Mouse (Mus musculus): ENCODE measurements around the gene Eya3. TPM values are rescaled to one million over a fixed set of nuclear protein-coding genes. Genes with fewer than 3 reads are reported as not detected.

Gene Eya3
- total RNA-seq (2012; rRNA removed), result 24.4 and 28.6 TPM in 2 replicates
- 27.4 and 31.0 TPM in 2 replicates for total RNA-seq (2014; rRNA removed)
- 50.0 and 54.8 TPM in 2 replicates for polyA plus RNA-seq (2012; ENCODE audit: insufficient read length, low read depth)

GRCm38 (mm10) chr4:132638461-132639190 is at the start of gene Eya3:
Gene Eya3, plus strand, starts transcription at chr4:132638987.
- H3K4me2 ChIP-seq (ENCODE audit: insufficient read depth, low read depth, poor library complexity, severe bottlenecking), result peak within 1 kb of the TSS; percentile 80
- H3K9me3 ChIP-seq (replicated peaks; ENCODE audit: low read length), result no peaks in the 10 kb centered on the region
- dilution Hi-C loops (cut with MboI; ENCODE audit: extremely low pct_ligation_motif_present, extremely low pct_unique_long_range_greater_than_20kb, low sequenced_read_pairs) (no loop called here), in situ Hi-C loops (cut with MboI; ENCODE audit: low pct_ligation_motif_present, low pct_unique_long_range_greater_than_20kb, low sequenced_read_pairs) (loop anchor here (5.0 kb wide), 1 partner anchor 91 kb away; no protein-coding TSS in a partner anchor)
- peaks cover 2 to 18% of the 10 kb centered on the region in 2 experiments; a peak in 2 of 4 replicates for H3K4me1 ChIP-seq (ENCODE audit: control insufficient read depth in 1 of 2, insufficient read depth in 2 of 2)
- peaks cover 34% of the 10 kb centered on the region for H3K79me2 ChIP-seq (replicated peaks; ENCODE audit: control insufficient read depth, extremely low read depth, insufficient read depth, poor library complexity, severe bottlenecking)
- H3K9ac ChIP-seq (ENCODE audit: insufficient read depth, low read depth), result peak within 1 kb of the TSS; percentile 83
- H3K4me3 ChIP-seq (replicated peaks in 1 of 3; ENCODE audit: low read depth in 2 of 3, low read length in 2 of 3, poor library complexity in 1 of 3), result peak within 1 kb of the TSS; percentile 74 to 99 (median 86)
- H3K36me3 ChIP-seq (replicated peaks in 1 of 2; ENCODE audit: control insufficient read depth in 1 of 2, insufficient read depth in 1 of 2, low read length in 1 of 2), result peaks cover 5 to 32% of the 10 kb centered on the region in 2 experiments
- DNase-seq (ENCODE audit: extremely low read depth), result peak; percentile 98
- H3K27me3 ChIP-seq (replicated peaks), result no peaks in the 10 kb centered on the region
- H3K27ac ChIP-seq (ENCODE audit: insufficient read depth, low read depth), result peak within 1 kb of the TSS; percentile 9; the same call in 1 of the 2 replicates
- TF ChIP-seq JUND (conservative IDR thresholded peaks at IDR 0.05; ENCODE audit: low read depth, low read length) (no peak), E2F4 (IDR thresholded peaks at IDR 0.05; ENCODE audit: insufficient replicate concordance, low read depth, low read length) (no peak), CHD1 (IDR thresholded peaks at IDR 0.05; ENCODE audit: low read depth, low read length) (no peak), TBP (conservative IDR thresholded peaks at IDR 0.05; ENCODE audit: low read depth, low read length) (0 out of 2 replicates have a peak, but pooled peaks have one; percentile 34), RCOR1 (conservative IDR thresholded peaks at IDR 0.05; ENCODE audit: low read depth, low read length) (no peak; the same call in 1 of the 2 replicates), EP300 (IDR thresholded peaks at IDR 0.05; ENCODE audit: low read length) (no peak), SMC3 (IDR thresholded peaks at IDR 0.05; ENCODE audit: low read depth, low read length) (no peak), USF2 (conservative IDR thresholded peaks at IDR 0.05; ENCODE audit: low read depth, low read length) (no peak), POLR2AphosphoS2 (IDR thresholded peaks at IDR 0.05; ENCODE audit: low read depth, low read length) (0 out of 2 replicates have a peak, but pooled peaks have one; percentile 34), NELFE (IDR thresholded peaks at IDR 0.05; ENCODE audit: low read depth, low read length) (peak; percentile 75; the same call in 1 of the 2 replicates), MXI1 (IDR thresholded peaks at IDR 0.05; ENCODE audit: low read depth, low read length) (peak; percentile 77), MAZ (IDR thresholded peaks at IDR 0.05; ENCODE audit: low read depth, low read length) (no peak), BHLHE40 (IDR thresholded peaks at IDR 0.05; ENCODE audit: low read depth, low read length) (peak; percentile 69), ZNF384 (IDR thresholded peaks at IDR 0.05; ENCODE audit: low read depth, low read length) (peak; percentile 87), ZC3H11A (IDR thresholded peaks at IDR 0.05; ENCODE audit: low read depth, low read length) (no peak), USF1 (IDR thresholded peaks at IDR 0.05; ENCODE audit: low read depth, low read length) (no peak), SIN3A (IDR thresholded peaks at IDR 0.05; ENCODE audit: low read length) (peak; percentile 58; the same call in 1 of the 2 replicates), CTCF (conservative IDR thresholded peaks at IDR 0.05 in 1 of 2, IDR thresholded peaks at IDR 0.05 in 1 of 2; ENCODE audit: low read depth in 2 of 2, low read length in 2 of 2) (no peak), ETS1 (conservative IDR thresholded peaks at IDR 0.05; ENCODE audit: low read depth, low read length) (no peak), IRF4 (IDR thresholded peaks at IDR 0.05; ENCODE audit: low read depth, low read length) (no peak), KAT2A (IDR thresholded peaks at IDR 0.05; ENCODE audit: insufficient replicate concordance, low read length) (peak; percentile 90; the same call in 1 of the 2 replicates), ZMIZ1 (IDR thresholded peaks at IDR 0.05; ENCODE audit: low read depth, low read length) (peak; percentile 66), HCFC1 (IDR thresholded peaks at IDR 0.05; ENCODE audit: low read depth, low read length) (peak; percentile 93), POLR2A (IDR thresholded peaks at IDR 0.05; ENCODE audit: low read depth, low read length) (peak; percentile 80), MEF2A (IDR thresholded peaks at IDR 0.05; ENCODE audit: borderline replicate concordance, low read depth, low read length) (no peak), MAFK (IDR thresholded peaks at IDR 0.05; ENCODE audit: insufficient replicate concordance, low read length) (no peak), MYC (IDR thresholded peaks at IDR 0.05; ENCODE audit: low read depth, low read length) (no peak), ZKSCAN1 (IDR thresholded peaks at IDR 0.05; ENCODE audit: borderline replicate concordance, low read depth, low read length) (no peak), CHD2 (IDR thresholded peaks at IDR 0.05; ENCODE audit: low read length) (peak; percentile 93), MAX (IDR thresholded peaks at IDR 0.05; ENCODE audit: low read length) (no peak), JUN (IDR thresholded peaks at IDR 0.05; ENCODE audit: insufficient read depth, low read depth, low read length) (no peak), TCF12 (IDR thresholded peaks at IDR 0.05; ENCODE audit: low read depth, low read length) (peak; percentile 52; the same call in 1 of the 2 replicates), PAX5 (IDR thresholded peaks at IDR 0.05; ENCODE audit: low read length) (no peak), GABPA (IDR thresholded peaks at IDR 0.05; ENCODE audit: insufficient replicate concordance, low read depth, low read length) (no peak; the same call in 1 of the 2 replicates), RAD21 (IDR thresholded peaks at IDR 0.05; ENCODE audit: low read depth, low read length) (no peak), UBTF (IDR thresholded peaks at IDR 0.05; ENCODE audit: low read depth, low read length) (0 out of 2 replicates have a peak, but pooled peaks have one; percentile 23), ELF1 (IDR thresholded peaks at IDR 0.05; ENCODE audit: low read depth, low read length) (peak; percentile 89), NRF1 (IDR thresholded peaks at IDR 0.05; ENCODE audit: low read depth, low read length) (0 out of 2 replicates have a peak, but pooled peaks have one; percentile 16)
